Mouse (Mus musculus) gonadal fat pad, adult 2 months (tissue): ENCODE measurements around the gene Gm7075. TPM values are rescaled to one million over a fixed set of nuclear protein-coding genes. Genes with fewer than 3 reads are reported as not detected.
"Not testable (repeated sequence)": the region's sequence is repeated elsewhere in the genome, so short reads cannot be mapped to it uniquely, and the experiment has no call there.

Experiments
- DNase-seq: peaks from one replicate; pipeline ENCODE4 v3.0.0-alpha.2; 2012; ENCODE audit warnings: low read depth
- polyA plus RNA-seq: library from polyadenylated mRNA; depleted of rRNA; stranded (reverse); fragments of >200 nt; gene quantifications from 2 replicates; pipeline ENCODE4 v1.2.3, GENCODE M21; 2012

Gene Gm7075
- polyA plus RNA-seq, 1 experiment, result not detected

GRCm38 (mm10) chr10:63422736-63422992 is 1.1 kb upstream of the Gm7075 start:
- DNase-seq, result no peak

GRCm38 (mm10) chr10:63417061-63417460 is 4.5 kb downstream of the Gm7075 start:
- DNase-seq, result no peak

- DNase-seq, result no peak
These were observed 5.7 kb downstream of the Gm7075 start for GRCm38 (mm10) chr10:63415850-63416249.

GRCm38 (mm10) chr10:63415287-63415686 is 6.3 kb downstream of the Gm7075 start:
- no peak for DNase-seq

GRCm38 (mm10) chr10:63412756-63413155 is 8.8 kb downstream of the Gm7075 start:
- DNase-seq, result no peak

GRCm38 (mm10) chr10:63411674-63412073 is 9.9 kb downstream of the Gm7075 start:
- not testable (repeated sequence) for DNase-seq

GRCm38 (mm10) chr10:63410162-63410956 is 11.2 kb downstream of the Gm7075 start:
- no peak for DNase-seq

- no peak for DNase-seq
These were observed 18.0 kb downstream of the Gm7075 start for GRCm38 (mm10) chr10:63403636-63404035.

GRCm38 (mm10) chr10:63402731-63403504 is 18.7 kb downstream of the Gm7075 start:
- DNase-seq, result no peak

GRCm38 (mm10) chr10:63396963-63397362 is 24.6 kb downstream of the Gm7075 start:
- DNase-seq, result no peak

- no peak for DNase-seq
These were observed 32.6 kb downstream of the Gm7075 start for GRCm38 (mm10) chr10:63388948-63389347.

GRCm38 (mm10) chr10:63386991-63387390 is 34.6 kb downstream of the Gm7075 start:
- DNase-seq, result no peak

- no peak for DNase-seq
These were observed 35.1 kb downstream of the Gm7075 start for GRCm38 (mm10) chr10:63386444-63386843.

GRCm38 (mm10) chr10:63385897-63386296 is 35.7 kb downstream of the Gm7075 start:
- not testable (repeated sequence) for DNase-seq

GRCm38 (mm10) chr10:63382372-63383279 is 39.0 kb downstream of the Gm7075 start, which contains the start of gene Dnajc12:
Gene Dnajc12 (plus strand): TSS chr10:63382443.
- peak; percentile 82 for DNase-seq

GRCm38 (mm10) chr10:63381498-63382280 is 39.9 kb downstream of the Gm7075 start, which contains the start of gene Sirt1:
Gene Sirt1 (minus strand): TSS chr10:63381704.
- no peak for DNase-seq

- DNase-seq, result peak; percentile 81
These were observed 42.5 kb downstream of the Gm7075 start for GRCm38 (mm10) chr10:63378948-63379680.

GRCm38 (mm10) chr10:63377468-63377867 is 44.1 kb downstream of the Gm7075 start:
- DNase-seq, result no peak

GRCm38 (mm10) chr10:63376303-63376702 is 45.3 kb downstream of the Gm7075 start:
- DNase-seq, result no peak
